Mouse (Mus musculus) limb, embryonic 12.5 days (tissue): ENCODE results near the gene Pex26. TPM values are rescaled to one million over a fixed set of nuclear protein-coding genes. Genes with fewer than 3 reads are reported as not detected.

Experiments used
- ATAC-seq: fragments of 200-750 bp; cut with Nextera tagmentation; 2 replicates; pipeline ENCODE4 v1.8.0; 2017; ENCODE audit warnings: low read depth, moderate TSS enrichment; ENCODE audit not compliant: insufficient number of reproducible peaks, insufficient read depth, low FRiP score, low TSS enrichment
- H3K27ac ChIP-seq: fragments of 300-500 bp; sonication (generic); 2 replicates; pipeline ENCODE4 v1.5.1; 2016; ENCODE audit warnings: mild to moderate bottlenecking, moderate library complexity
- H3K27me3 ChIP-seq: fragments of 300-500 bp; sonication (generic); 2 replicates; pipeline ENCODE4 v1.6.1; 2016; ENCODE audit warnings: mild to moderate bottlenecking, moderate library complexity
- H3K36me3 ChIP-seq: fragments of 300-500 bp; sonication (generic); 2 replicates; pipeline ENCODE4 v1.6.1; 2016; ENCODE audit warnings: mild to moderate bottlenecking, moderate library complexity
- H3K4me1 ChIP-seq: fragments of 300-500 bp; sonication (generic); replicated peaks from 2 replicates; pipeline ENCODE4 v1.6.1; 2016
- H3K4me2 ChIP-seq: fragments of 300-500 bp; sonication (generic); 2 replicates; pipeline ENCODE4 v1.6.1; 2016; ENCODE audit warnings: mild to moderate bottlenecking, moderate library complexity
- H3K4me3 ChIP-seq: fragments of 300-500 bp; sonication (generic); replicated peaks from 2 replicates; pipeline ENCODE4 v1.5.1; 2016; ENCODE audit warnings: mild to moderate bottlenecking
- H3K9ac ChIP-seq: fragments of 300-500 bp; sonication (generic); replicated peaks from 2 replicates; pipeline ENCODE4 v1.6.1; 2016; ENCODE audit warnings: mild to moderate bottlenecking, moderate library complexity
- H3K9me3 ChIP-seq: fragments of 300-500 bp; sonication (generic); 2 replicates; pipeline ENCODE4 v1.6.1; 2016; ENCODE audit warnings: mild to moderate bottlenecking, moderate library complexity
- WGBS: fragments of 180-500 bp; shearing (Covaris S2); methylation state at CpG from one replicate; pipeline ENCODE4 v1.1.7; 2016; 5-methylcytosine and 5-hydroxymethylcytosine counted together
- polyA plus RNA-seq: library from polyadenylated mRNA; unstranded; fragments of >200 nt; fragmentation: Nextera tagmentation; extraction: Ambion mirVana; gene quantifications from 2 replicates; pipeline ENCODE4 v1.2.1, GENCODE M21; 2016

Pex26 gene
- polyA plus RNA-seq, 1 experiment from 2014 or later: 10.9 TPM

DNA sequence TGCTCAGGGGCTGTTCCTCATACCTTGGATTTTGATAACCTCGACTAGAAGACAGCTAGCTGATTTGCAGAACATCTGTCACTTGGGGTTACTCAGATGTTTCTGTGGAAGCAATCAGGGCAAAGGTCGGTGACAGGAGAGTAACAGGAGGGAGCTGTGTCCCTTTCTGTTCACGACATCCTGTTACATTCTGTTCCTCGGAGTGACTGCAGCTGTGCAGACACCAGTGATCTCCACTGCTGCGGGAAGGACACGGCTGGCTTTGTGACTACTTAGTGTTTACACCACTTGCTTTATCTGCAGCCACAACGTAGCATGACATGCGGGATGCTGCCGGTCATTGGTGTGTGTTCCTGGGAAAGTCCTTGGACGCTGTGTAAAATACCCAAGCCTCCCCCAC lies 59.7 kb downstream of the Pex26 start:
- Histone ChIP-seq H3K9ac (no peak overlapping the region), H3K36me3 (no peaks in the 10 kb centered on the region), H3K27ac (no peak overlapping the region), H3K4me1 (no peaks in the 10 kb centered on the region), H3K9me3 (no peaks in the 10 kb centered on the region), H3K27me3 (peaks cover 29% of the 10 kb centered on the region), H3K4me2 (no peak overlapping the region), H3K4me3 (no peak overlapping the region)
- ATAC-seq: no peak
- WGBS: 47% methylated on average over 10 of the region's 10 CpGs

DNA sequence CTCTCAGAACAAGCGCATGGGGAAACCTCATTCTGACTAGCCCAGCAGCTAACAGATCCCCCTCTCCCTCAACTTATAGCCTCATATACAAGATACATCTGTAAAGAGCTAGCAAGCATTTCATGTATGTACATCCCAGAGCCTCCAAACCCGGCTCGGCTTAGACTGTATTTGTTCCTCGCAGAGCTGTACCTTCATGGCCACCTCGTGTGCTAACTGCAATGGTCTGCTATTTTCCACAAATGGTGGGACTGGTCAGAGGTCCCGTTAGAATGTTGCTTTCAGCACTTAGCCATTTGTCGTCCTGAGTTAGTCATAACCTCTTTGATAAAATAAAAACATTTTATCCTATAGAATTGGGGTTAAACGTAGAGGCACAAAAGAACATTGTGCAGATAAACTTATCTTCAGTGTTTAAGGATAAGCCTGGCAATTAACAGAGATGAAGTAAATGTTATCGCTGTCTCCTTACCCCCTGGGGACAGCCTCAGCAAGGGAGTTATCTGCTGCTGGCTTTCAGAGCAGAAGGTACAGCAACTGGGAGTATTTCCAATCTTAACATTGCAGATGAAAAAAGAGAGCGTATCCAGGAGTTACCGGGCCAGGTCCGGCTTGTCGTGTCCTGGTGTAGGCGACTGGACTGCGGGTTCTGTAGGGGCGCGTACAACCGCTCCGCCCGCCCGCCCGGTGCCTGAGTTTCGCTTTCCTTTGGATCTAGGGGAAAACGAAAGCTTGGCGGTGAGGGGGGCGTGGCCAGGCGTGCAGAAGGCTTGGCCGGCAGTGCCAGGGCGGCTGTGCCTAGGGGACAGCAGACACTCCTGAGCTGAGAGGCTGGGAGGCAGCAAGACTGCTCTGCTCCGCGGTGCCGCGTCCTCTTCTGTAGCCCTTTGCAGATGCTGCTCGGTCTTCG lies 61.9 kb downstream of the Pex26 start, which contains the start of gene Usp18:
TSS of gene Usp18 (plus strand) at position 780 of the 910 bp plus-strand sequence.
- Histone ChIP-seq H3K27ac (no peak within 1 kb of the TSS), H3K36me3 (no peaks in the 10 kb centered on the region), H3K4me2 (peak within 1 kb of the TSS; percentile 71), H3K9me3 (no peaks in the 10 kb centered on the region), H3K27me3 (peaks cover 29% of the 10 kb centered on the region), H3K4me1 (no peaks in the 10 kb centered on the region), H3K9ac (peak within 1 kb of the TSS; percentile 51), H3K4me3 (peak within 1 kb of the TSS; percentile 49)
- peak; percentile 86 for ATAC-seq
- 9% methylated on average over 35 of the region's 35 CpGs for WGBS

DNA sequence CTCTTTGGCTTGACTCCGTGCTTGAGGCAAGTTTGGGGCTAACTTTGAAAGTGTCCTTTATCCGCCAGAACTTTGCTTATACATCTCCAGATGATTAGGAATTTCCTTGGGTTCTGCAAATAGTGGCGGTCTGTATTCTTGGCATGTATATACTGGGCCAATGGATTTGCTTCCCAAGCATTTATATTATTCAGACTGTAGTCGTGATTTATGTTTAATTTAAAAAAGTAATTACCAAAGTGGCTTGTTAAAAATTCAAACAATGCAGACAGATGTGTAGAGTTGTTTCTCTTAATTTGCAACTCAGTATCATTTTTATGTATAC lies 62.5 kb downstream of the Pex26 start:
- peak overlapping the region; percentile 49 for H3K4me3 ChIP-seq
- H3K27me3 ChIP-seq: peaks cover 29% of the 10 kb centered on the region
- peak; percentile 27; the same call in 1 of the 2 replicates for ATAC-seq
- H3K4me1 ChIP-seq: no peaks in the 10 kb centered on the region
- H3K27ac ChIP-seq: no peak overlapping the region
- WGBS: 18% methylated on average over 4 of the region's 4 CpGs
- H3K9ac ChIP-seq: peak overlapping the region; percentile 51
- H3K4me2 ChIP-seq: peak overlapping the region; percentile 71
- no peaks in the 10 kb centered on the region for H3K9me3 ChIP-seq
- no peaks in the 10 kb centered on the region for H3K36me3 ChIP-seq

Other genes starting within 250 kb of the Pex26 start
- 10.0 and 10.8 TPM in 2 replicates for gene Mical3, start 52.7 kb upstream of the Pex26 start, polyA plus RNA-seq
- gene Tuba8, start 27.0 kb downstream of the Pex26 start, polyA plus RNA-seq: 0.20 and 0.29 TPM in 2 replicates
- 0.74 and 0.81 TPM in 2 replicates for gene Usp18, start 62.2 kb downstream of the Pex26 start, polyA plus RNA-seq
- 1.0 and 1.3 TPM in 2 replicates for gene Slc6a13, start 116.6 kb downstream of the Pex26 start, polyA plus RNA-seq
- not detected in 2 replicates for gene Slc6a12, start 159.4 kb downstream of the Pex26 start, polyA plus RNA-seq